Comparison of ENCODE assay signal across 17 mouse cellular contexts in genomic region chr19:56937911-56938310, GRCm38 (mm10).
A peak's percentile ranks its signal among the peaks of the same experiment; 100 is the strongest.
DNase-seq lines count a peak whose midpoint lies in the region; ATAC-seq lines count a peak whose summit lies in the region.
"Had no signal": no experiment of that assay in that cellular context is flagged by ENCODE, and none has a peak within 500 bp of the region (broad histone marks: within the 10 kb centered on the region; RNA-seq: fewer than 3 reads in every experiment).

No protein-coding gene starts in this region.

- no peak overlapping the region for H3K4me2 ChIP-seq in midbrain, embryonic 11.5 days
- H3K4me2 ChIP-seq: forebrain, embryonic 13.5 days; forebrain, embryonic 15.5 days had no signal

- no peaks in the 10 kb centered on the region for H3K9me3 ChIP-seq in midbrain, embryonic 10.5 days (replicated peaks)
- H3K9me3 ChIP-seq in midbrain, embryonic 11.5 days (ENCODE audit: control insufficient read depth, low read length), result no peaks in the 10 kb centered on the region
- H3K9me3 ChIP-seq: forebrain, embryonic 13.5 days; forebrain, embryonic 15.5 days had no signal

- DNase-seq in midbrain, embryonic 10.5 days (ENCODE audit: low spot score), result no peak
- no peak for DNase-seq in midbrain, embryonic 11.5 days (ENCODE audit: low spot score, missing footprints)
- DNase-seq in ES-CJ7 (ENCODE audit: low read depth, low spot score) (peak; percentile 40), ZHBTc4 (ENCODE audit: low read depth, low spot score) (peak; percentile 71)
- no peak for DNase-seq in adrenal gland, postnatal 36 days
- DNase-seq in heart, postnatal 4 days, result no peak
- DNase-seq: adrenal gland, adult 2 months; adrenal gland, postnatal 10 days; adrenal gland, postnatal 25 days; cerebellum, adult 11-12 months; cerebellum, adult 2 months; cerebellum, adult 9-10 months; cerebellum, postnatal 10 days; cerebellum, postnatal 25 days; forebrain, postnatal 0 days had no signal

- peaks cover 15% of the 10 kb centered on the region for H3K4me1 ChIP-seq in midbrain, embryonic 10.5 days
- H3K4me1 ChIP-seq in midbrain, embryonic 11.5 days (ENCODE audit: control insufficient read depth, insufficient read depth, low read length), result no peaks in the 10 kb centered on the region; the same call in 1 of the 2 replicates
- H3K4me1 ChIP-seq: forebrain, embryonic 13.5 days; forebrain, embryonic 15.5 days had no signal

- H3K27me3 ChIP-seq in midbrain, embryonic 10.5 days (ENCODE audit: low read depth, poor library complexity, severe bottlenecking), result no peaks in the 10 kb centered on the region
- H3K27me3 ChIP-seq in midbrain, embryonic 11.5 days (ENCODE audit: control insufficient read depth, insufficient read depth, low read length), result no peaks in the 10 kb centered on the region
- H3K27me3 ChIP-seq: forebrain, embryonic 13.5 days; forebrain, embryonic 15.5 days had no signal

- no peak overlapping the region for H3K9ac ChIP-seq in midbrain, embryonic 11.5 days (ENCODE audit: low read length)
- H3K9ac ChIP-seq: forebrain, embryonic 13.5 days; forebrain, embryonic 15.5 days; forebrain, postnatal 0 days had no signal

- no peaks in the 10 kb centered on the region for H3K36me3 ChIP-seq in midbrain, embryonic 10.5 days
- H3K36me3 ChIP-seq in midbrain, embryonic 11.5 days (ENCODE audit: control insufficient read depth, insufficient read depth, low read length), result no peaks in the 10 kb centered on the region
- H3K36me3 ChIP-seq: forebrain, embryonic 15.5 days had no signal

- WGBS in midbrain, embryonic 10.5 days, result 90% methylated on average over 5 of the region's 5 CpGs
- WGBS in midbrain, embryonic 11.5 days, result 91% methylated on average over 5 of the region's 5 CpGs

- H3K4me3 ChIP-seq in midbrain, embryonic 10.5 days, result no peak overlapping the region
- H3K4me3 ChIP-seq in midbrain, embryonic 11.5 days (ENCODE audit: low read depth, low read length), result no peak overlapping the region
- H3K4me3 ChIP-seq: forebrain, embryonic 13.5 days; forebrain, embryonic 15.5 days had no signal

- H3K27ac ChIP-seq in midbrain, embryonic 10.5 days (replicated peaks), result 0 out of 2 replicates have a peak overlapping the region, but pooled peaks have one; percentile 13
- no peak overlapping the region for H3K27ac ChIP-seq in midbrain, embryonic 11.5 days (ENCODE audit: low read depth, low read length)
- H3K27ac ChIP-seq: forebrain, embryonic 13.5 days; forebrain, embryonic 15.5 days had no signal

- ATAC-seq in midbrain, embryonic 11.5 days (ENCODE audit: low FRiP score), result no peak
- ATAC-seq: forebrain, embryonic 13.5 days; forebrain, embryonic 15.5 days; forebrain, postnatal 0 days had no signal

Comparison
In these comparisons a context has a peak if more than half of its experiments do, and no peak if none do; other contexts are left out.
1. DNase-seq: peak in ES-CJ7 (single experiment) and ZHBTc4 (single experiment); none in midbrain, embryonic 10.5 days (single experiment), midbrain, embryonic 11.5 days (single experiment), adrenal gland, postnatal 36 days (0 of 2) and heart, postnatal 4 days (single experiment).